Mouse (Mus musculus): ENCODE data around the gene Defb36.

Gene Defb36

GRCm38 (mm10) chr2:152620367-152621134, 16.4 kb downstream of the Defb36 start:
- ATAC-seq (ENCODE audit: insufficient number of reproducible peaks, low FRiP score, low TSS enrichment): no peak

GRCm38 (mm10) chr2:152622151-152622550, 18.0 kb downstream of the Defb36 start:
- no peak for ATAC-seq (ENCODE audit: insufficient number of reproducible peaks, low FRiP score, low TSS enrichment)

- no peak for ATAC-seq (ENCODE audit: insufficient number of reproducible peaks, low FRiP score, low TSS enrichment)
These were observed 18.8 kb downstream of the Defb36 start, which contains the start of gene Defb25 for GRCm38 (mm10) chr2:152622953-152623352. TSS of gene Defb25 (minus strand) at chr2:152623053.

- ATAC-seq (ENCODE audit: insufficient number of reproducible peaks, low FRiP score, low TSS enrichment): no peak
These were observed 20.4 kb downstream of the Defb36 start for GRCm38 (mm10) chr2:152624566-152624965.

- no peak for ATAC-seq (ENCODE audit: insufficient number of reproducible peaks, low FRiP score, low TSS enrichment)
These were observed 21.1 kb downstream of the Defb36 start for GRCm38 (mm10) chr2:152625256-152625655.

GRCm38 (mm10) chr2:152626774-152627591, 22.9 kb downstream of the Defb36 start, which contains the start of gene Rem1:
TSS of gene Rem1 (plus strand) at chr2:152626951.
- no peak for ATAC-seq (ENCODE audit: insufficient number of reproducible peaks, low FRiP score, low TSS enrichment)

- no peak for ATAC-seq (ENCODE audit: insufficient number of reproducible peaks, low FRiP score, low TSS enrichment)
These were observed 23.9 kb downstream of the Defb36 start for GRCm38 (mm10) chr2:152628066-152628465.

- ATAC-seq (ENCODE audit: insufficient number of reproducible peaks, low FRiP score, low TSS enrichment): no peak
These were observed 25.1 kb downstream of the Defb36 start for GRCm38 (mm10) chr2:152629239-152629638.

- ATAC-seq (ENCODE audit: insufficient number of reproducible peaks, low FRiP score, low TSS enrichment): no peak
These were observed 25.8 kb downstream of the Defb36 start for GRCm38 (mm10) chr2:152629904-152630303.

- no peak for ATAC-seq (ENCODE audit: insufficient number of reproducible peaks, low FRiP score, low TSS enrichment)
These were observed 29.2 kb downstream of the Defb36 start for GRCm38 (mm10) chr2:152633334-152633733.

- ATAC-seq (ENCODE audit: insufficient number of reproducible peaks, low FRiP score, low TSS enrichment): no peak
These were observed 30.2 kb downstream of the Defb36 start for GRCm38 (mm10) chr2:152634311-152634710.

GRCm38 (mm10) chr2:152636246-152637005, 32.3 kb downstream of the Defb36 start:
- ATAC-seq (ENCODE audit: insufficient number of reproducible peaks, low FRiP score, low TSS enrichment): no peak

- no peak for ATAC-seq (ENCODE audit: insufficient number of reproducible peaks, low FRiP score, low TSS enrichment)
These were observed 32.8 kb downstream of the Defb36 start for GRCm38 (mm10) chr2:152637006-152637322.

- ATAC-seq (ENCODE audit: insufficient number of reproducible peaks, low FRiP score, low TSS enrichment): no peak
These were observed 33.3 kb downstream of the Defb36 start for GRCm38 (mm10) chr2:152637381-152637780.

- no peak for ATAC-seq (ENCODE audit: insufficient number of reproducible peaks, low FRiP score, low TSS enrichment)
These were observed 34.7 kb downstream of the Defb36 start for GRCm38 (mm10) chr2:152638865-152639264.

- no peak for ATAC-seq (ENCODE audit: insufficient number of reproducible peaks, low FRiP score, low TSS enrichment)
These were observed 35.4 kb downstream of the Defb36 start for GRCm38 (mm10) chr2:152639406-152640113.

- no peak for ATAC-seq (ENCODE audit: insufficient number of reproducible peaks, low FRiP score, low TSS enrichment)
These were observed 48.9 kb downstream of the Defb36 start for GRCm38 (mm10) chr2:152652901-152653620.

GRCm38 (mm10) chr2:152653874-152654715, 50.0 kb downstream of the Defb36 start:
- no peak for ATAC-seq (ENCODE audit: insufficient number of reproducible peaks, low FRiP score, low TSS enrichment)

GRCm38 (mm10) chr2:152657398-152657797, 53.3 kb downstream of the Defb36 start:
- no peak for ATAC-seq (ENCODE audit: insufficient number of reproducible peaks, low FRiP score, low TSS enrichment)

All from cerebellum, adult (tissue).